Mouse (Mus musculus) cortical plate, adult 2 months (tissue): Measurements from ENCODE around the gene Tubb2b. TPM values are rescaled to one million over a fixed set of nuclear protein-coding genes. Genes with fewer than 3 reads are reported as not detected.

Source experiments
- H3K27ac ChIP-seq: fragments of 200-500 bp; 2 replicates; pipeline ENCODE4 v1.5.1; 2012; ENCODE audit warnings: low read length, control low read depth, inconsistent platforms; ENCODE audit not compliant: insufficient read depth
- H3K4me1 ChIP-seq: fragments of 200-500 bp; 2 replicates; pipeline ENCODE4 v1.6.1; 2011; ENCODE audit warnings: low read length; ENCODE audit not compliant: control insufficient read depth, insufficient read depth
- H3K4me3 ChIP-seq: fragments of 200-500 bp; 2 replicates; pipeline ENCODE4 v1.5.1; 2011; ENCODE audit warnings: mild to moderate bottlenecking, low read length, control low read depth; ENCODE audit not compliant: insufficient read depth
- CTCF ChIP-seq: fragments of 200-500 bp; IDR thresholded peaks from 2 replicates; pipeline ENCODE4 v1.5.1; 2011; ENCODE audit warnings: mild to moderate bottlenecking, control low read depth, low read length; ENCODE audit not compliant: insufficient read depth; ENCODE audit errors: extremely low read depth
- POLR2A ChIP-seq: fragments of 200-500 bp; IDR thresholded peaks from 2 replicates; pipeline ENCODE4 v1.6.1; 2011; ENCODE audit warnings: mild to moderate bottlenecking, low read length, control low read depth; ENCODE audit not compliant: insufficient read depth; ENCODE audit errors: extremely low read depth
- polyA plus RNA-seq: library from polyadenylated mRNA; depleted of rRNA; stranded (reverse); fragments of >200 nt; gene quantifications from 2 replicates; pipeline ENCODE4 v1.2.3, GENCODE M21; 2012; rRNA removed

Gene Tubb2b
- 264 and 334 TPM in 2 replicates for polyA plus RNA-seq

DNA sequence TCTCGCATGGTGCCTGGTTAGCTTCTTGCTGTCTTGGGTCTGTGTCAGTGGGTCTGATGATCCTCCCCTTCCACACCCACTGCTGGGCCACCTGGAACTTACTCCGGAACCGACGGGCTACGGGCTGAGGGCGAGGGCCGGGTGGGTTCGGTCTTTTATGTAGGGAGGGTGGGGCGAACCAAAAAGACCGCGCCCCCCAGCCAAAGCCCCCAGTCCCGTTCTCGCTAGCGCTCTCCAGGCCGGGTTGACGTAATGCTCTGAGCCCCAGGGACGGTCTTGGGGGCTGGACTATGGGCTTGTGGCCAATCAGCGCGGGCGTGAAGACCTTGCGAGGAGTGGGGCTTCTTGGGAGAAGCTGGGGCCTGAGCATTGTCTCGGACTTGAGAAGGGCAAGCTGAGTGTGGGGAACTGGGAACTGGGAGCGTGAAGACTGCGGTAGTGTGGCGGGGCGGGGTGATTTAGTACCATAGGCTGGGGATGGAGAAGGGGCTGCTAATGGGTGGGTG is at the start of gene Tubb2b:
TSS of gene Tubb2b (minus strand) at position 241 of the 506 bp plus-strand sequence.
- TF ChIP-seq CTCF (no peak), POLR2A (no peak; the same call in 1 of the 2 replicates)
- H3K4me3 ChIP-seq: peak within 1 kb of the TSS; percentile 63
- H3K27ac ChIP-seq: 0 out of 2 replicates have a peak within 1 kb of the TSS, but pooled peaks have one; percentile 11
- H3K4me1 ChIP-seq: peaks cover 7% of the 10 kb centered on the region; the same call in 1 of the 2 replicates

DNA sequence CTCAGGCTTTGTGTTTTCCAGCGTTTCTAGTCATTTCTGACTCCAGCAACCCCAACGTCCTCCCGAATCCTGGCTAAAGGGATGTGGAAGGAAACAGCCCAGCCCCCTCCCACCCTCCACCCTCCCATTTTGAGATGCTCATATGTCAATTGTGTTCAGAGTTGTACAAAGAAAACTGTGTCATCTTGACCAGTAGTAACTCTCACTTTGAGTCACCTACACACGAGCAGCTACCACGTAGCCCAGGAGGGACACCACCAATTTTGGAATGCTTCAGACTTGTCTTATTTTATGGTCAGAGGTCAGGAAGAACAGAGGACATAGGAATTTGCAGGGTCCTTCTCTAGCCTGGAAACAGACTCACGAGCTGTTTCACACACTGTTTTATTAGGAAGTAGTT is 43.8 kb upstream of the Tubb2b start:
- TF ChIP-seq POLR2A (no peak), CTCF (no peak)

DNA sequence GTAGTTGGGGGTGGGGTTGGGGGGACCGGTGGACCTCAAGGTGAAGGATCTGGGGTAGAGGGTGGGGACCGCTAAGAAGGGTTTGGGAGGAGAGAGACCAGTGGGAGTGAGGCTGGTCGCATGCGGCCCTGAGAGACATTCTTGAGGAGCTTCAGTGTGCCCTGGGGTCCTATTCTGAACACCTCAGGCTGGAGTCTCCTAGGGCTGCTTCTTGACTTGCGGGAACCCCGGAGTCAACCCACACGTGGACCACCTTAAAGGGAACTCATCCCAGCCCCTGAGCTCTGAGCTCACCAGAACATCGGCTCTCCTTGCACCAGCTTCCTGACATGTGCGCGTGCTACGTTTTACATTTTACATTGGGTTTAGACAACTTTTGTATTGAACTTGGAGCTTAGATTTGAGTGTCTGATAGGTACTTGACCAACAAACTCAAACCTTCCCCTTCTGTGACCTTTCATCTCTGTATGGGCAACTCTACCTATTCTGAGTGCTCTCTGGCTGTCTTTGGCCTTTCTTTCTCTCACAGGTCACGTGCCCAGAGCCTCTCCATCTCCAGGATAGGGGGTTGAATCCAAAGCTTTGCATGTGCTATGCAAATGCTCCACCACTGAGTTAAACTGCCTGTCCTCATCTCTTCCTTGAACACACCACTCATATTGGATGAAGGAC is 33.2 kb upstream of the Tubb2b start:
- no peak overlapping the region for H3K27ac ChIP-seq
- peak overlapping the region; percentile 53 for H3K4me3 ChIP-seq
- TF ChIP-seq POLR2A (no peak), CTCF (no peak)
- H3K4me1 ChIP-seq: peaks cover 2% of the 10 kb centered on the region

More for the DNA sequence above, 43.8 kb upstream of the Tubb2b start:
- no peak overlapping the region for H3K4me3 ChIP-seq
- H3K4me1 ChIP-seq: no peaks in the 10 kb centered on the region
- H3K27ac ChIP-seq: no peak overlapping the region

DNA sequence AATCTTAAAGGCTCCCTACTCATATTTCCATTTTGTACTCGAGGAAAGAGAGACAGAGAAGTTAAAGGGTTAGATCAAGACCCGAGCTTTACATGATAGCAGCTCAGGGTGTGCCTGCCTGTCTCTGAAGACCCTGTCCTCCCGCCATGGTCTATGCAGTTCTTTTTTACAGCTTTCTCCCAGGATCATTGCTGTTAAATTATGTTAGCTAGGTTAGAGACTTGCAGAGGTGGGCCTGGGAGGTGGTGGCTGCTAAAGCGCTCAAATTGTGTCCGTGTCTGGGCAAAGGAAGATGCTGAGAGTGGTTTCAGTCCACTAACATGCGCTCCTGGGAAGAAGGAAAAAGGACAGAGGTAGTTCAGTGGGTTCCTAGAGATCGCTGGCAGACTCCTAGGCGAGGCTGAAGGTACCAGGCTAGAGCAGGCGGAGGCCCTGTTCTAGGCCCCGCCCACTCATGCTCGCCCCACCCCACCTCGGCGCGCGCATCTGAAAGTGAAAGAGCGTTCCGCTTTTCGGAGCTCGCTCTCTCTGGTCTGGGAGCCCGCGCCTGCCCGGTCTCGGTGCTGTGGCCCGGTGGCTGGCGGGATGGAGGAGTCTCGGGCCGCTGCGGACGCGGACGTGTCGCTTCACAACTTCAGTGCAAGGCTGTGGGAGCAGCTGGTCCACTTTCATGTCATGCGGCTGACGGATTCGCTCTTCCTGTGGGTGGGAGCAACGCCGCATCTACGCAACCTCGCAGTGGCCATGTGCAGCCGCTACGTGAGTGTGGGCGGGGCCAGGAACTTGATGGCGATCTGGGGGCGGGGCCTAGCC is 32.4 kb upstream of the Tubb2b start, which contains the start of gene Psmg4:
TSS of gene Psmg4 (plus strand) at position 474 of the 813 bp plus-strand sequence.
- TF ChIP-seq CTCF: no peak
- peak; percentile 61; the same call in 1 of the 2 replicates for TF ChIP-seq POLR2A
- peak within 1 kb of the TSS; percentile 53 for H3K27ac ChIP-seq
- H3K4me1 ChIP-seq: peaks cover 2% of the 10 kb centered on the region
- H3K4me3 ChIP-seq: peak within 1 kb of the TSS; percentile 53

DNA sequence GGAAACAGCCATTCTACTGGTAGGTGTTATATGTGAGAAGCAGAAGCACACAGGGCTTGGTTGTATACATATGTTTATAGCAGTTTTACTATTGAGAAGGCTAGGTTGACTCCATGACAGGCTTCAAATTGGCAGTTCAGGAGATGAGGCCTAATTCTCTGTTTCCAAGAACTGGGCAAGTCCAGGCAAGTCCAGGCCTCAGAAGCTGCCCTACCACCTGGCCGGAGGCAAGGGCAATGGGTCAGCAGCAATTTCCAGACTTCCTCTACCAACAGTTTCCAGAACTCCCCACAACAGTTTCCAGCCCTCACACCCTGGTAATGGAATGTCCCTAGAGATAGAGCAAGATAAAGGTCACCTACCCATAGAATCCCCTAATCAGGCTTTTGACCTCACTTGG is 29.7 kb upstream of the Tubb2b start:
- TF ChIP-seq POLR2A (no peak), CTCF (no peak)
- peaks cover 2% of the 10 kb centered on the region for H3K4me1 ChIP-seq
- H3K27ac ChIP-seq: no peak overlapping the region
- no peak overlapping the region for H3K4me3 ChIP-seq

DNA sequence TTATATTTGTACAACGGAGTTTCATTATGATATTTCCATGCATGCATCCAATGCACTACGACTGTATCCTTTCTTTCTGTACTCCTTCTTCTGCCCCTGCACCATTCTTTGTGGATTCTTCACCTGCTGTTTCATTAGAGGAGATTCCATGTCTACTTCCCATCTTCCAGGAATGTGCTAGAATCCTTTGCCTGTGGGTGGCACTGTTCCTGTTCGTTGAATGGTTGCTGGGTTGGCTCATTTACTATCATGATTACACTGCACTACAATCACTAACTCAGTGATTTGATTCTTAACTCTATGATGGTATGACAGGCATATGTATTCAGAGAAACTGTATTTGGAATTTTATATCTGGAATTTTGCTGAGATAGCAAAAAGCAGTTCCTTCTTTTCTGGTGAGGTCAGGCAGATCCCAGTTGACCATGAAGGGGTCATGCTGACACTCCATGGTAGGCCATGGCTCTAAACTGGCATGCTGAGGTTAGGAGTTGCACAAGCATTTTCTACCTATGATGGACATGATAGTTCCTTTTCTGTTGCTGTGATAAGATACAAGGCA is 27.4 kb upstream of the Tubb2b start:
- TF ChIP-seq POLR2A (no peak), CTCF (peak; percentile 20; the same call in 1 of the 2 replicates)
- no peak overlapping the region for H3K27ac ChIP-seq
- no peak overlapping the region for H3K4me3 ChIP-seq
- peaks cover 3% of the 10 kb centered on the region; the same call in 1 of the 2 replicates for H3K4me1 ChIP-seq

DNA sequence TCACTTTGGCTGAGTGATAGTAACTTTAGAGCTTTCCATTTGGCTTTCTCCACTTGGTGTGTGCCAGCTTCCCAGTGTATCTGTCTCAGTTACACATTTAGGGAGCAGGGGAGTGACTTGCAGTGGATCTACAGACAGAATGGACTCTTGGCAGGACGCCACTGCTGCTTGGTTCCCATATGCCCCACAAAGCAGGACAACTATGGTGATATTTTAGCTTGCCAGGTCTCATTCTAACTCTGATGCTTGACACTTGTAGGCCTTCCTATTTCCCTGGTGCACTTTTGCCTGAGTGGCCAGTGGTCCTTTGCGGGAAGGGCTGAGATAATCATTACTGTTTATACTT is 26.5 kb upstream of the Tubb2b start:
- H3K4me1 ChIP-seq: peaks cover 3% of the 10 kb centered on the region; the same call in 1 of the 2 replicates
- no peak overlapping the region for H3K27ac ChIP-seq
- no peak for TF ChIP-seq POLR2A
- no peak for TF ChIP-seq CTCF
- no peak overlapping the region for H3K4me3 ChIP-seq

DNA sequence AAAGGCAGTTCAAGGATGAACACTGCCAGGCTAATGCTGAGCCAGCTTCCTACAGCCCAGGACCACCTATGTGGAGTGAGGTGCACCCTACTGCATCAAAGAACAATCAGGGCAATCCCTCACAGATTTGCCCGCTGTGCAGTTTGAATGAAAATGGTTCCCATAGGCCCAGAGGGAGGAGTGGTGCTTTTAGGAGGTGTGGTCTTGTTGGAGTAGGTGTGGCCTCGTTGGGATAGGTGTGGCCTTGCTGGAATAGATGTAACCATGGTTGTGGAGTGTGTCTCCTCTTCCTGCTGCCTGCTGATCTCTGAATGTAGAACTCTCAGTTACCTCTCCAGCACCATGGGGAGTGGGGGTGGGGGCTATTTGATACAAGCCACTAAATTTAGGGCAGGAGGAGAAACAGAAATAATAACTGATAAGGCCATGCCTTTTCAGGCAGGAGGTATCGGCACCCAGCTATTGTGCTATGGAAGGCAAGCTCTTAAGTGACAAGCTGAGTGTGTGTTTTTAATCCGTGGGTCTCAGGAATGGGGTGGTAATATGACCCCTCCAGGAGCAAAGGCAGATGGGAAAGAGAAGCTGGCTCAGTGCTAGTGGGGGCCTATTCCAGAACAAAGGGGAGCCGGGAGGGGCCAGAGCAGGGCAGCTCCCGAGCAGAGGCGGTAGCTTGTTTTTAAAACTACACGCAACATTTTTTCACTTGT is 26.0 kb upstream of the Tubb2b start:
- H3K4me3 ChIP-seq: no peak overlapping the region
- TF ChIP-seq POLR2A: no peak
- TF ChIP-seq CTCF: no peak
- peaks cover 3% of the 10 kb centered on the region; the same call in 1 of the 2 replicates for H3K4me1 ChIP-seq
- no peak overlapping the region for H3K27ac ChIP-seq

DNA sequence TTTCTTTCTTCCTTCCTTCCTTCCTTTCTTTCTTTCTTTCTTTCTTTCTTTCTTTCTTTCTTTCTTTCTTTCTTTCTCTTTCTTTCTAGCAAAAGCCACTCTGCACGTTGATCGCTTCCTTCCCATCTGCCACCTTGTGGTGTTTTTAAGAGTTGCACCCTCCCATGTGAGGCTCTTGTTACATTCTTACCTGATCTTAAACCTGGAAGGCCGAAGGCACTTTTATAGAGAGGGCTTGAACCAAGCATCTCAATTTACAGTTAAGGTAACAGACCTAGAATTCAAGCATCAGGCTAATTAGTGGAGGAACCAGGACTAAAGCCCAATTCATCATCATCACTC is 24.6 kb upstream of the Tubb2b start:
- Histone ChIP-seq H3K27ac (no peak overlapping the region), H3K4me3 (peak overlapping the region; percentile 12; the same call in 1 of the 2 replicates), H3K4me1 (peaks cover 7% of the 10 kb centered on the region)
- TF ChIP-seq CTCF: peak; percentile 65
- no peak for TF ChIP-seq POLR2A
